ENCODE assay signal across 8 mouse cellular contexts in genomic region chr1:185203909-185204661, GRCm38 (mm10). TPM values are rescaled to one million over a fixed set of nuclear protein-coding genes. Genes with fewer than 3 reads are reported as not detected.
DNase-seq lines count a peak whose midpoint lies in the region; ATAC-seq lines count a peak whose summit lies in the region.

Gene Rab3gap2 (plus strand): TSS chr1:185204117.

- H3K4me1 ChIP-seq in megakaryocyte, embryonic 14.5 days, result peaks cover 66% of the 10 kb centered on the region

- H3K9me3 ChIP-seq in megakaryocyte, embryonic 14.5 days, result 0 out of 2 replicates have a peak, but pooled peaks cover 2% of the 10 kb centered on the region

- ATAC-seq in common myeloid progenitor, adult 5-6 weeks (replicated peaks; ENCODE audit: low read depth, poor library complexity, severe bottlenecking), result peak; percentile 71

- DNase-seq in ZHBTc4 (ENCODE audit: low read depth, low spot score), result peak; percentile 99
- peak; percentile 98 to 99 for DNase-seq in gastrocnemius, adult 8-10 months (ENCODE audit: low spot score in 2 of 2)
- peak; percentile 72 for DNase-seq in hindlimb bud, embryonic 11.5 days (ENCODE audit: extremely low spot score, low read depth, low spot score)
- peak; percentile 97 to 98 for DNase-seq in left cerebral cortex, adult 8-10 months (ENCODE audit: low spot score in 2 of 2)
- DNase-seq in right cerebral cortex, postnatal 10 days (ENCODE audit: low spot score in 2 of 2), result peak; percentile 99
- peak; percentile 100 for DNase-seq in urinary bladder, postnatal 25 days (ENCODE audit: low spot score)

- no peaks in the 10 kb centered on the region for H3K27me3 ChIP-seq in megakaryocyte, embryonic 14.5 days (replicated peaks)

- H3K4me3 ChIP-seq in megakaryocyte, embryonic 14.5 days (replicated peaks), result peak within 1 kb of the TSS; percentile 100

- H3K36me3 ChIP-seq in megakaryocyte, embryonic 14.5 days (replicated peaks; ENCODE audit: low read length), result peaks cover 21% of the 10 kb centered on the region

RNA-seq across cellular contexts. Expression of gene Rab3gap2, which starts in this region (rescaled TPM):
- 43.5 and 50.6 TPM in 2 replicates for total RNA-seq in common myeloid progenitor, adult 5-6 weeks (2017)
- total RNA-seq in gastrocnemius, adult 8-10 months (2022), result 10 to 100 TPM; 17.5 to 20.7 (median 17.7) TPM
- 10 to 100 TPM; 65.4 to 73.2 (median 71.2) TPM for total RNA-seq in left cerebral cortex, adult 8-10 months (2022)
- 11.3 and 15.4 TPM in 2 replicates for polyA plus RNA-seq in megakaryocyte, embryonic 14.5 days (2012; ENCODE audit: insufficient read depth, low replicate concordance)

Comparison
In these comparisons a context has a peak if more than half of its experiments do, and no peak if none do; other contexts are left out.
1. Peak in every context shown above with its lines: DNase-seq, ATAC-seq and H3K4me3 ChIP-seq.